Mouse (Mus musculus) bone marrow macrophage, adult 2 months (primary cell): ENCODE measurements around the gene 1700010B08Rik. TPM values are rescaled to one million over a fixed set of nuclear protein-coding genes. Genes with fewer than 3 reads are reported as not detected.

Source experiments
- H3K27ac ChIP-seq: 2 replicates; pipeline ENCODE4 v1.5.1; 2012; ENCODE audit warnings: low read depth, low read length; ENCODE audit not compliant: insufficient read depth
- H3K4me1 ChIP-seq: 2 replicates; pipeline ENCODE4 v1.6.1; 2012; ENCODE audit warnings: low read length; ENCODE audit not compliant: control insufficient read depth, insufficient read depth
- H3K4me3 ChIP-seq: 2 replicates; pipeline ENCODE4 v1.5.1; 2012; ENCODE audit warnings: mild to moderate bottlenecking, low read length, moderate library complexity; ENCODE audit not compliant: insufficient read depth
- CTCF ChIP-seq: IDR thresholded peaks from 2 replicates; pipeline ENCODE4 v1.5.1; 2012; ENCODE audit warnings: low read depth, mild to moderate bottlenecking, low read length, moderate library complexity
- POLR2A ChIP-seq: IDR thresholded peaks from 2 replicates; pipeline ENCODE4 v1.6.1; 2012; ENCODE audit warnings: mild to moderate bottlenecking, low read depth, low read length, borderline replicate concordance
- polyA plus RNA-seq: library from polyadenylated mRNA; stranded (reverse); fragments of >200 nt; gene quantifications from 2 replicates; pipeline ENCODE4 v1.2.4, GENCODE M21; 2012; ENCODE audit not compliant: missing spikeins, insufficient read depth, insufficient read length

Gene 1700010B08Rik
- polyA plus RNA-seq, 1 experiment = not detected

DNA sequence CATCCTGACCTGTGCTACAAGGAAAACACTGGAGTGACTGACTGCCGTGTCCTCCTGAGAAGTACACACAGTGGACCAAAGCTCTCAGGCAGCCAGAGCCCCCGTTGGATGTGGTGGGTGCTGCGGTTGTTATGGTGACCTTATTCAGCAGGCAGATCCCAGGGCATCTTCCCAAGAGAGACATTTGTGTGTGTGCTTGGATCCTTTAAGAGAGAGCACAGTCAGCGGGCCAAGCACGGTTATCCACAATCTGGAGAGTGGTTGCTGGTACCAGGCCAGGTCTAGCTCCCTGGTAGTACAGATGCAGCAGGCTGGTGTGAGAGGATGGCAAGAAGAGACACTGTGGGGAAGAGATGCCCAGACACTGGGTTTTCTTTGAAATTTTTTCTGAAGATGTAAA lies 2.2 kb upstream of the 1700010B08Rik start:
- Histone ChIP-seq H3K4me1 (no peaks in the 10 kb centered on the region), H3K4me3 (no peak overlapping the region), H3K27ac (no peak overlapping the region)
- no peak for TF ChIP-seq CTCF
- TF ChIP-seq POLR2A = no peak

GRCm38 (mm10) chr2:173722251-173722857 lies 3.1 kb downstream of the 1700010B08Rik start:
- Histone ChIP-seq H3K27ac (no peak overlapping the region), H3K4me1 (no peaks in the 10 kb centered on the region), H3K4me3 (no peak overlapping the region)
- TF ChIP-seq POLR2A (no peak), CTCF (no peak)

- no peak for TF ChIP-seq CTCF
- TF ChIP-seq POLR2A = no peak
- no peak overlapping the region for H3K27ac ChIP-seq
- H3K4me3 ChIP-seq = no peak overlapping the region
- H3K4me1 ChIP-seq = no peaks in the 10 kb centered on the region
Observed at GRCm38 (mm10) chr2:173724382-173724781, 5.2 kb downstream of the 1700010B08Rik start.

DNA sequence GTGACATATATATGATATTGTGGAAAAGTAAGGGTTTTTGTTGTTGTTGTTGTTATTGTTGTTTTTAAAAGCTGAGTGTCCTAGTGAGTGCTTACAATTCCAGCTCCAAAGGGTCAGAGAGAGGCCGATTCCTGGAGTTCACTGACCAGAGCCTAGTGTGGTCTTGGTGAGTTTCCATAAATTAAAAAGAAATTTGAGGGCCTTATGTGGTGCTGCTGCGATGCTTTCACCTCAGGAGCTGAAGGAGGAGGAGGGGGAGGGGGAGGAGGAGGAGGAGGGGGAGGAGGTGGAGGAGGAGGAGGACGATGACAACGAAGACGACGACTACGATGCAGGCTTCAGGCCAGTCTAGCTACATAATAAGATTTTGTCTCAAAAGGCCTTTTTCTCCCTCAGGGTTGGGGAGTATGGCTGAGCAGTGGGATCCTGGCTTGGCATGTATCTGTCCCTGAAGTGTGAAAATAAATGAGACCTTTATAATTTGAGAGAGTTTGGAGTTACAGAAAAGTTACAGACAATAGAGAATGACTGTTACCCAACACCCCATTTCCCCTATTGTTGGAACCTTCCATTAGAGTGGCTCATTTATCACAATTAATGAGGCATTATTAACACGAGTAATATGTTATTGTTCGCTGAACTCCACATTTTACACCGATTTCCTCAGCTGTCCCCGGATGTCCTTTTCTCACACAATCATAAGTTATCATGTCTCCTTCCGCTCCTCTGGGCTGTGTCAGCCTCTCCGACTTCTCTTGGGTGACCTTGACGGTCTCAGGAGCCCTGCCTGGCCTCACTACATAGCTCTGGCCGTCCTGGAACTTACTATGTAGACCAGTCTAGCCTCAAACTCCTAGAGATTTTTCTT lies 6.0 kb downstream of the 1700010B08Rik start:
- no peaks in the 10 kb centered on the region for H3K4me1 ChIP-seq
- H3K4me3 ChIP-seq = no peak overlapping the region
- no peak for TF ChIP-seq CTCF
- no peak for TF ChIP-seq POLR2A
- H3K27ac ChIP-seq = no peak overlapping the region

GRCm38 (mm10) chr2:173725819-173726218 lies 6.6 kb downstream of the 1700010B08Rik start:
- no peak overlapping the region for H3K4me3 ChIP-seq
- no peak for TF ChIP-seq CTCF
- TF ChIP-seq POLR2A = no peak
- no peaks in the 10 kb centered on the region for H3K4me1 ChIP-seq
- no peak overlapping the region for H3K27ac ChIP-seq

DNA sequence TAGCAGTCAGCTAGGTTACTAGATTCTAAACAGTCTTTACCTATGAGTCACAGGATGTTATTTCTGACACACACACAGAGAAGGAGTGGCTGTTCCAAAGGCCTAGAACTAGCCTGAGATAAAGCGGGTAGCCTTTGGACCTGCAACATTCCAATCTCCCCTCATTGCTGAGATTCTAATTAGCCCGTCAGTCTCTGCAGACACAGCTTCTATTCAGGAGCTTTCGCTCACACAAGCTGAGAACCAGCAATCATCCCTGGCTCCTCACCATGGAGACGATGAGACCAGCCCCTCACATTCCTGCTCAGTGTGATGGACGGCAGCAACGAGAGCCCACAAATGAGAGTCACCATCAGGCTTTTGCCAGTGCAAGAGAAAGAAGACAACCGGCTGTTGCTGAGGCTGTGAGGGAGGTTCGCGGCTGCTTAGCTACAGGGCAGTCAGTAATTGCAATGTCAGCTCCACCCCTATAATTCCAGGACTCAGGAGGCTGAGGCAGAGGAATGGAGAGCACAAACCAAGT lies 11.3 kb downstream of the 1700010B08Rik start:
- Histone ChIP-seq H3K27ac (no peak overlapping the region), H3K4me1 (no peaks in the 10 kb centered on the region), H3K4me3 (no peak overlapping the region)
- no peak for TF ChIP-seq CTCF
- no peak for TF ChIP-seq POLR2A

DNA sequence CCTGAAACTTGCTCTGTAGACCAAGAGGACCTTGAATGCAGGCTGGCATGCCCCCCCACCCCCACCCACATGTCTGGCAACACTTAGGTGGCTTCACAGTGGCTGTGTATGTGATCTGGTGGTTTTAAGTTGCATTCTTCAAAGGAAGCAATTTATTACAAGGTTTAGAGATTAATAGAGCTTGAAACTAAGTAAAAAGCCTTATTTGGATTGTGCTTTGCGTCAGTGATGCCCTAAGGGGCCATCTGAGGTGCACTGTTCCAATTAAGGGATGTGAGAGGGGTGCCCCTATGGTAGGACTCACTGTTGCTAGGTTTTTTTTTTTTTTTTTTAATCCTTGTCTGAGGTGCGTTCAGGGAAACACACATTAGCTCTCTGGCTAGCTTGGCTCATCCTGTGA lies 15.2 kb downstream of the 1700010B08Rik start:
- H3K27ac ChIP-seq = no peak overlapping the region
- TF ChIP-seq CTCF (no peak), POLR2A (no peak)
- no peak overlapping the region for H3K4me3 ChIP-seq
- peaks cover 9% of the 10 kb centered on the region for H3K4me1 ChIP-seq

DNA sequence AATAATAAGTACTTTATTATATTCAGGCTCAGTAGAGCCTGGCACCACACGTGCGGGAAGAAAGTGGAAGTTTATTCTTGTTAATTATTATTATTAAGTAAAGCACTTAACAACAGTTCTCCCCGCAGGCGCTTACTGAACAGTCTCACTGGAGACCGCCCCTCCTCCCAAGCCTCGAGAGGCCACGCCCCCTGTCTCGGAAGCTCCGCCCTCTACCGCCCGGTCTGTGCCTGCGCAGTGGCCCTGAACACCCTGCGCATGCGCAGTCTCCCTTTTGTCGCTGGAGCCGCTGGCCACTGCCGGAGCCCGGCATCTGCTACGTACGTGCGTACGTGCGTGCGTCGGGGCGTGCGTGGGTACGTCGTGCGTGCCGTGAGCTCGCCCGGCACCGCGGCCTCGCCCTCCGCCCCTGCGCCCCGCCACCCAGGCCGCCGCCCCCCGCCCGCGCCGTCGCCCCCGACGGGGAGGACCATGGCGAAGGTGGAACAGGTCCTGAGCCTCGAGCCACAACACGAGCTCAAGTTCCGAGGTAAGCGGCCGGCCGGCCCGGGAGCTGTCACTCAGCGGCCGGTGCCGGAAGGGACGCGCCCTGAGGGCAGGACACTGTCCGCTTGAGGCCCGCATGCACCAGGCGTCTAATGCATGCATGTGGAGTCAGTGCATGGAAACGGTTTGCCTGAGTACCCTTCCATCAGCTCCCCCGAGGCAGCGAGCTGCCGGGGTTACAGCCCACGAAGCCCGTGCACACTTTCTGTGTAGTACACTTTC lies 18.2 kb downstream of the 1700010B08Rik start, which contains the start of gene Vapb:
Vapb (plus strand) TSS at position 290 of the 768 bp plus-strand sequence.
- Histone ChIP-seq H3K27ac (peak within 1 kb of the TSS; percentile 78), H3K4me1 (peaks cover 33% of the 10 kb centered on the region), H3K4me3 (peak within 1 kb of the TSS; percentile 84)
- TF ChIP-seq CTCF (no peak), POLR2A (no peak)

GRCm38 (mm10) chr2:173738232-173738631 lies 19.0 kb downstream of the 1700010B08Rik start:
- peak overlapping the region; percentile 78 for H3K27ac ChIP-seq
- peak overlapping the region; percentile 84 for H3K4me3 ChIP-seq
- H3K4me1 ChIP-seq = peaks cover 33% of the 10 kb centered on the region
- TF ChIP-seq POLR2A (no peak), CTCF (no peak)
